Mouse (Mus musculus) urinary bladder, postnatal 25 days (tissue): ENCODE results near the gene Bbx.

Experiments used
- DNase-seq: peaks from one replicate; pipeline ENCODE4 v3.0.0; 2022; ENCODE audit warnings: low spot score

Bbx gene

GRCm38 (mm10) chr16:50432062-50432878, at the start of gene Bbx:
Bbx (minus strand) TSS chr16:50432390.
- DNase-seq: peak; percentile 89

- DNase-seq: no peak
Measured at GRCm38 (mm10) chr16:50481892-50482291, 49.7 kb upstream of the Bbx start.

- DNase-seq: no peak
Measured at GRCm38 (mm10) chr16:50481341-50481740, 49.2 kb upstream of the Bbx start.

GRCm38 (mm10) chr16:50478695-50479094, 46.5 kb upstream of the Bbx start:
- DNase-seq: no peak

- DNase-seq: no peak
Measured at GRCm38 (mm10) chr16:50477628-50478027, 45.4 kb upstream of the Bbx start.

- no peak for DNase-seq
Measured at GRCm38 (mm10) chr16:50462226-50462870, 30.2 kb upstream of the Bbx start.

- no peak for DNase-seq
Measured at GRCm38 (mm10) chr16:50459146-50459545, 27.0 kb upstream of the Bbx start.

GRCm38 (mm10) chr16:50456053-50456452, 23.9 kb upstream of the Bbx start:
- no peak for DNase-seq

- no peak for DNase-seq
Measured at GRCm38 (mm10) chr16:50449086-50449485, 16.9 kb upstream of the Bbx start.

- no peak for DNase-seq
Measured at GRCm38 (mm10) chr16:50445014-50445413, 12.8 kb upstream of the Bbx start.

- no peak for DNase-seq
Measured at GRCm38 (mm10) chr16:50438816-50439215, 6.6 kb upstream of the Bbx start.

- no peak for DNase-seq
Measured at GRCm38 (mm10) chr16:50437788-50438187, 5.6 kb upstream of the Bbx start.

- DNase-seq: no peak
Measured at GRCm38 (mm10) chr16:50437331-50437730, 5.1 kb upstream of the Bbx start.

- DNase-seq: peak; percentile 41
Measured at GRCm38 (mm10) chr16:50431011-50431981, 894 bp downstream of the Bbx start.

GRCm38 (mm10) chr16:50430515-50430877, 1.7 kb downstream of the Bbx start:
- DNase-seq: no peak

- DNase-seq: peak; percentile 30
Measured at GRCm38 (mm10) chr16:50429692-50430514, 2.3 kb downstream of the Bbx start.

- DNase-seq: peak; percentile 10
Measured at GRCm38 (mm10) chr16:50428871-50429691, 3.1 kb downstream of the Bbx start.

GRCm38 (mm10) chr16:50420130-50420529, 12.1 kb downstream of the Bbx start:
- no peak for DNase-seq

- no peak for DNase-seq
Measured at GRCm38 (mm10) chr16:50415406-50415805, 16.8 kb downstream of the Bbx start.

GRCm38 (mm10) chr16:50402851-50403250, 29.3 kb downstream of the Bbx start:
- DNase-seq: no peak

GRCm38 (mm10) chr16:50399775-50400174, 32.4 kb downstream of the Bbx start:
- no peak for DNase-seq
